Mouse (Mus musculus) embryonic facial prominence, embryonic 13.5 days (tissue): ENCODE measurements around the gene Hoxd13. TPM values are rescaled to one million over a fixed set of nuclear protein-coding genes. Genes with fewer than 3 reads are reported as not detected.

Experiments used
- ATAC-seq: fragments of 200-750 bp; cut with Nextera tagmentation; 2 replicates; pipeline ENCODE4 v1.8.0; 2017; ENCODE audit warnings: low read depth; ENCODE audit not compliant: insufficient number of reproducible peaks, insufficient read depth, low FRiP score, low TSS enrichment
- H3K27ac ChIP-seq: fragments of 300-500 bp; sonication (generic); 2 replicates; pipeline ENCODE4 v1.5.1; 2015; ENCODE audit warnings: moderate library complexity, mild to moderate bottlenecking, inconsistent platforms
- H3K27me3 ChIP-seq: fragments of 300-500 bp; sonication (generic); 2 replicates; pipeline ENCODE4 v1.6.1; 2015; ENCODE audit warnings: mild to moderate bottlenecking, inconsistent platforms
- H3K36me3 ChIP-seq: fragments of 300-500 bp; sonication (generic); 2 replicates; pipeline ENCODE4 v1.6.1; 2015; ENCODE audit warnings: mild to moderate bottlenecking, inconsistent platforms
- H3K4me1 ChIP-seq: fragments of 300-500 bp; sonication (generic); 2 replicates; pipeline ENCODE4 v1.6.1; 2015; ENCODE audit warnings: inconsistent platforms
- H3K4me2 ChIP-seq: fragments of 300-500 bp; sonication (generic); 2 replicates; pipeline ENCODE4 v1.6.1; 2015; ENCODE audit warnings: moderate library complexity, mild to moderate bottlenecking, inconsistent platforms
- H3K4me3 ChIP-seq: fragments of 300-500 bp; sonication (generic); 2 replicates; pipeline ENCODE4 v1.5.1; 2015; ENCODE audit warnings: mild to moderate bottlenecking, inconsistent platforms
- H3K9ac ChIP-seq: fragments of 300-500 bp; sonication (generic); 2 replicates; pipeline ENCODE4 v1.6.1; 2015; ENCODE audit warnings: mild to moderate bottlenecking, inconsistent platforms
- H3K9me3 ChIP-seq: fragments of 300-500 bp; sonication (generic); 2 replicates; pipeline ENCODE4 v1.6.1; 2016; ENCODE audit warnings: inconsistent platforms
- WGBS: fragments of 180-500 bp; shearing (Covaris S2); methylation state at CpG from one replicate; pipeline ENCODE4 v1.1.7; 2015; ENCODE audit warnings: mixed read lengths; 5-methylcytosine and 5-hydroxymethylcytosine counted together
- polyA plus RNA-seq: library from polyadenylated mRNA; unstranded; fragments of >200 nt; fragmentation: Nextera tagmentation; extraction: Ambion mirVana; gene quantifications from 2 replicates; pipeline ENCODE4 v1.2.1, GENCODE M21; 2015

Gene Hoxd13
- polyA plus RNA-seq, 1 experiment from 2014 or later, result not detected

GRCm38 (mm10) chr2:74685059-74685603 is 17.0 kb downstream of the Hoxd13 start:
- H3K4me3 ChIP-seq, result no peak overlapping the region
- no peak for ATAC-seq
- peaks cover 98% of the 10 kb centered on the region for H3K27me3 ChIP-seq
- no peak overlapping the region for H3K4me2 ChIP-seq
- H3K4me1 ChIP-seq, result peaks cover 15% of the 10 kb centered on the region
- H3K9ac ChIP-seq, result no peak overlapping the region
- H3K27ac ChIP-seq, result no peak overlapping the region
- H3K9me3 ChIP-seq, result no peaks in the 10 kb centered on the region
- no peaks in the 10 kb centered on the region for H3K36me3 ChIP-seq
- WGBS, result 8% methylated on average over 4 of the region's 4 CpGs

DNA sequence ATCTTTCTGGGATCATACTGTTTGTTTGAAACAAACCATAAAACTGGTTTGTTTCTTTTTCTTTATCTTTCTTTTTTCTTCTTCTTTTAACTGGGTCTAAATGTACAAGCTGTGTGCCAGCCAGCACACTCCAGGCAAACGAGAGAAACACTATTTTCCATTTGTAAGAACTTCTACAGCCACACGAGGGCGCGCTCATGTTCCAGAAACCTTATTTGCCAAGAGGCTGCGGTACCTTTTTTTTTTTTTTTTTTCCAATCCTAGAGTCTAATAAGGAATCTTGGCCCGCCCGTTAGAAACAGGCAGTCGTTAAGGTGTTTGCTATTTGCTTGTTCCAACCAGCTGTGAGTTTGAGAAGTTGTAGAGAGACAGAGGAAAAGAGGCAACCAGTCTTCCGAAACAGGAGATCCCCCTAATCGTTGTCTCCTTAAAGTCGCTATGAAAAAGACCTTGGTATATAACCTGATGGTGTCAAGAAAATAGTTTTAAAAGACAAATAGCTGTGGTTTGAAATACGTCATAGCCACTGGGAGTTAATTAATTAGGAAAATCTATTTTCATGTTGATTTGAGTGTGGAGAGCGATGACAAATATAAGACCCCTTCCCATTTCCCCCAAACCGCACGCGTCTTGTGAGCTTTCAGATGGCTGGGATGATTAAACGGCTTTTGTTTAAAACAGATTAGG is 18.3 kb downstream of the Hoxd13 start:
- no peak for ATAC-seq
- Histone ChIP-seq H3K9me3 (no peaks in the 10 kb centered on the region), H3K36me3 (no peaks in the 10 kb centered on the region), H3K4me1 (peaks cover 15% of the 10 kb centered on the region), H3K4me2 (no peak overlapping the region), H3K27ac (no peak overlapping the region), H3K27me3 (peaks cover 94% of the 10 kb centered on the region), H3K9ac (no peak overlapping the region), H3K4me3 (no peak overlapping the region)
- 4% methylated on average over 17 of the region's 17 CpGs for WGBS

DNA sequence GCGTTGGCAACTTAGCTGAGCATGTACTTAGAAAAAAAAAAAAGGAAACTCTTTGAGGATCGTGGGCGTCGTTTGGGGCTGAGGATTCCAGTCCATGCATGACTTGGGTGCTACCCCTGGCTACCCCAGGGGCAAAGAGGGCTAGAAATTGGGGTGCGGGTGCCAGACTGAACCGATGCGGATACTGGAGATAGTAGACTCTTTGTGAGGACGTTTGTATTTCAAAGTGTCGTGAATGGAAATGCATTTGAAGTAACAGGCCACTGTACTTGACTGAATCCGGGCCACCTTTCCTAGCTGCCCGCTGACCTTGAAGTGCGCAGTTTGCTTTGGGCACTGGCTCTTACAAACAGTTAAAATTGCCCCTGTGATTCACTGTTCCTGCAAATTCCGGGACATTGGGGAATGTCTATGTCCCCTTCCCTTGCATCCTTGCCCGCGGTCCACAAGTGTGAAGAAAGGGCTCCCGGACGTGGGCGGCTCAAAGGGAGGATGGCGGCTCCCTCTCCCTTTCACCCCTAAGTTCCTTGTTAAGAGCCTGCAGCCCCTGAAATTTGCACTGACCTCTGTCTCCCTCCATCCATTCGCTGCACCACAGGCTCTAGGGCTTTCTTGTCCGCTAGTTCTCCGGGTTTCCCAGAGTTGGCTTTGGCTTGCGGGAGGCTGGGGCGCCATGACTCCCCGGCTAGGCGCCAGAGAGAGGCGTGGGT is 19.0 kb downstream of the Hoxd13 start:
- Histone ChIP-seq H3K9ac (no peak overlapping the region), H3K36me3 (no peaks in the 10 kb centered on the region), H3K9me3 (no peaks in the 10 kb centered on the region), H3K27ac (no peak overlapping the region), H3K4me1 (peaks cover 9% of the 10 kb centered on the region), H3K4me3 (no peak overlapping the region), H3K4me2 (no peak overlapping the region), H3K27me3 (peaks cover 94% of the 10 kb centered on the region)
- under 1% methylated on average over 27 of the region's 27 CpGs for WGBS
- no peak for ATAC-seq

GRCm38 (mm10) chr2:74687698-74688555 is 19.8 kb downstream of the Hoxd13 start:
- under 1% methylated on average over 31 of the region's 31 CpGs for WGBS
- peaks cover 2% of the 10 kb centered on the region for H3K4me1 ChIP-seq
- H3K4me2 ChIP-seq, result no peak overlapping the region
- H3K9me3 ChIP-seq, result no peaks in the 10 kb centered on the region
- ATAC-seq, result no peak
- H3K27me3 ChIP-seq, result peaks cover 94% of the 10 kb centered on the region
- no peak overlapping the region for H3K27ac ChIP-seq
- no peak overlapping the region for H3K9ac ChIP-seq
- no peak overlapping the region for H3K4me3 ChIP-seq
- H3K36me3 ChIP-seq, result no peaks in the 10 kb centered on the region

- Histone ChIP-seq H3K36me3 (no peaks in the 10 kb centered on the region), H3K27ac (no peak overlapping the region), H3K4me1 (no peaks in the 10 kb centered on the region; the same call in 1 of the 2 replicates), H3K4me2 (no peak overlapping the region), H3K27me3 (peaks cover 94% of the 10 kb centered on the region), H3K4me3 (no peak overlapping the region), H3K9ac (no peak overlapping the region), H3K9me3 (no peaks in the 10 kb centered on the region)
- WGBS, result 4% methylated on average over 12 of the region's 12 CpGs
- ATAC-seq, result no peak
These were observed 20.9 kb downstream of the Hoxd13 start for GRCm38 (mm10) chr2:74688795-74689573.

DNA sequence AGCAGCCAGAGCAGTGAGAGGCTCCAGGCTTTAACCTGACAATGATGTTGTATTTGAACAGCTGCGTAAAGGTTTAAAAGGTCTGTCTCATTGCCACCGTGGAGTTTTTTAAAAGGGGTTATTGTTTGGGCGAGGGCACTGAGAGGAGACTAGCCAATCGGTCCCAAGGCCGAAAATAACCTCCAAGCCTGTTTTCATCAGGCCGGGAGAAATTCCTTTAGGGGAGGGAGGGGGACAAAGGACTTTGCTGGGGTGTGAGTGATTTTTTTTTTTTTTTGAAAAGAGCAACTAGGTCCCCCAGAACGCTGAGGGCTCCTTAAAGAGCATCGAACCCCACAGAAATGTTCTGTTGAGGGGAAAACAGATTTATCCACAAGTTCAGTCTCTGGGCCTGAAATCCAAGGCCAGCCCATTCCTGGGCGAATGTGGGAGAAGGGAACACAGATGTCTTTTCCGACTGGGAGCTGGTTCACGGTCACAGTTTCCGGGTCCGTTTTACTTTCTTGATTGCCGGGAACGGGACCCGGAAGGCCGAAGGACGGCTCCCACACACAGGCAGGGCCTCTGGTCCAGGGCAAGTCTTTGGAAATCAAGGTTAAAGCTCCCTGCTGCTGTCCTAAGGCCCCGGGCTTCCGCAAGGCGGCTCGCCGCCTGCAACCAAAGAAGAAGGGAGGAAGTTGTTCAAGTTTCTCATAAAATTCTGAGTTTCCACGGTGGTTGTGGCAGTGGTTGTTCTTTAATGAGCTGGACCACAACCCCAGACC is 21.6 kb downstream of the Hoxd13 start:
- no peak for ATAC-seq
- Histone ChIP-seq H3K36me3 (no peaks in the 10 kb centered on the region), H3K27ac (no peak overlapping the region), H3K9ac (no peak overlapping the region), H3K4me2 (no peak overlapping the region), H3K4me3 (no peak overlapping the region), H3K27me3 (peaks cover 94% of the 10 kb centered on the region), H3K9me3 (no peaks in the 10 kb centered on the region), H3K4me1 (no peaks in the 10 kb centered on the region; the same call in 1 of the 2 replicates)
- WGBS, result under 1% methylated on average over 24 of the region's 24 CpGs

DNA sequence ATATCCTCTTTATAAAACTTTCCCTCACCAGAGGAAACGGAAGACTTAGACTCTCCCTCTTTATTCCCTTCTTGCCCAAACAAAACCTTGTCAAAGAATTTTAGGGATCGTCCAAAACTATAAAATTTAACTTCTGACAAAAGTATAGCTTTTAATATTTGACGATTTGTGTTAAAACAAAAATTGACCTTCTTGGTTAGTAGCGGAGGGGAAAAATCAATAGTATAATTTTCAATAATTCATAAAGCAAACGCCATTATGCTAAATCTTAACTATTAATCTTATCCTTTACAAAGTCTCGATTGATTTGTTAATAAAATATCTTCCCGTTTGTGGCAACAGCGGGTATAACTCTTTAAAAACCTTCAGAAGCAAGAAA is 22.2 kb downstream of the Hoxd13 start:
- Histone ChIP-seq H3K27me3 (peaks cover 94% of the 10 kb centered on the region), H3K27ac (no peak overlapping the region), H3K4me2 (no peak overlapping the region), H3K9me3 (no peaks in the 10 kb centered on the region), H3K4me1 (no peaks in the 10 kb centered on the region; the same call in 1 of the 2 replicates), H3K36me3 (no peaks in the 10 kb centered on the region), H3K9ac (no peak overlapping the region), H3K4me3 (no peak overlapping the region)
- no peak for ATAC-seq
- WGBS, result 9% methylated on average over 8 of the region's 8 CpGs

GRCm38 (mm10) chr2:74691022-74691951 is 23.2 kb downstream of the Hoxd13 start, which contains the start of gene Hoxd10:
Gene Hoxd10, plus strand, starts transcription at chr2:74691924.
- no peaks in the 10 kb centered on the region for H3K36me3 ChIP-seq
- no peak within 1 kb of the TSS for H3K27ac ChIP-seq
- no peaks in the 10 kb centered on the region; the same call in 1 of the 2 replicates for H3K4me1 ChIP-seq
- H3K27me3 ChIP-seq, result peaks cover 95% of the 10 kb centered on the region
- H3K9ac ChIP-seq, result no peak within 1 kb of the TSS
- WGBS, result under 1% methylated on average over 56 of the region's 56 CpGs
- peak within 1 kb of the TSS; percentile 32 for H3K4me2 ChIP-seq
- no peaks in the 10 kb centered on the region for H3K9me3 ChIP-seq
- no peak for ATAC-seq
- H3K4me3 ChIP-seq, result peak within 1 kb of the TSS; percentile 5; the same call in 1 of the 2 replicates

GRCm38 (mm10) chr2:74691995-74692807 is 24.1 kb downstream of the Hoxd13 start:
- H3K4me2 ChIP-seq, result no peak overlapping the region
- no peaks in the 10 kb centered on the region for H3K9me3 ChIP-seq
- no peak overlapping the region for H3K9ac ChIP-seq
- WGBS, result 4% methylated on average over 35 of the region's 35 CpGs
- H3K36me3 ChIP-seq, result no peaks in the 10 kb centered on the region
- no peak overlapping the region for H3K27ac ChIP-seq
- H3K4me3 ChIP-seq, result no peak overlapping the region
- ATAC-seq, result no peak
- no peaks in the 10 kb centered on the region; the same call in 1 of the 2 replicates for H3K4me1 ChIP-seq
- H3K27me3 ChIP-seq, result peaks cover 95% of the 10 kb centered on the region
